Mouse (Mus musculus) midbrain, embryonic 15.5 days (tissue): Measurements from ENCODE around the gene Slc25a5. TPM values are rescaled to one million over a fixed set of nuclear protein-coding genes. Genes with fewer than 3 reads are reported as not detected.

Source experiments
- polyA plus RNA-seq: library from polyadenylated mRNA; unstranded; fragments of >200 nt; fragmentation: Nextera tagmentation; extraction: Ambion mirVana; gene quantifications from 2 replicates; pipeline ENCODE4 v1.2.1, GENCODE M21; 2015

Gene Slc25a5
- polyA plus RNA-seq, 1 experiment from 2014 or later: 441 TPM

Other genes starting within 250 kb of the Slc25a5 start
- 682 and 686 TPM in 2 replicates for gene Pgrmc1, start 197.4 kb upstream of the Slc25a5 start, polyA plus RNA-seq
- 6.0 and 6.1 TPM in 2 replicates for gene Akap17b, start 150.3 kb upstream of the Slc25a5 start, polyA plus RNA-seq
- gene Slc25a43, start 52.0 kb upstream of the Slc25a5 start, polyA plus RNA-seq: 0.70 and 0.99 TPM in 2 replicates
- gene Ube2a, start 78.2 kb downstream of the Slc25a5 start, polyA plus RNA-seq: 104 and 110 TPM in 2 replicates
- gene C330007P06Rik, start 78.5 kb downstream of the Slc25a5 start, polyA plus RNA-seq: 17.7 and 18.5 TPM in 2 replicates
- gene Nkrf, start 107.2 kb downstream of the Slc25a5 start, polyA plus RNA-seq: 16.7 TPM in 2 replicates
- gene Sept6, start 196.1 kb downstream of the Slc25a5 start, polyA plus RNA-seq: 76.1 and 77.6 TPM in 2 replicates